Mouse (Mus musculus): ENCODE measurements around the gene Gm2564. TPM values are rescaled to one million over a fixed set of nuclear protein-coding genes. Genes with fewer than 3 reads are reported as not detected.

Gene Gm2564
- polyA plus RNA-seq (2017; shearing (Covaris generic)) = not detected

GRCm38 (mm10) chr4:42629419-42629818 lies at the start of gene Gm2564:
Gene Gm2564, plus strand, starts transcription at chr4:42629719.

GRCm38 (mm10) chr4:42611895-42612294 lies 17.6 kb upstream of the Gm2564 start, which contains the start of gene Gm10591:
Gene Gm10591, plus strand, starts transcription at chr4:42612195.

GRCm38 (mm10) chr4:42654951-42655350 lies 25.4 kb downstream of the Gm2564 start, which contains the start of gene Ccl27b:
Gene Ccl27b, plus strand, starts transcription at chr4:42655251.

DNA sequence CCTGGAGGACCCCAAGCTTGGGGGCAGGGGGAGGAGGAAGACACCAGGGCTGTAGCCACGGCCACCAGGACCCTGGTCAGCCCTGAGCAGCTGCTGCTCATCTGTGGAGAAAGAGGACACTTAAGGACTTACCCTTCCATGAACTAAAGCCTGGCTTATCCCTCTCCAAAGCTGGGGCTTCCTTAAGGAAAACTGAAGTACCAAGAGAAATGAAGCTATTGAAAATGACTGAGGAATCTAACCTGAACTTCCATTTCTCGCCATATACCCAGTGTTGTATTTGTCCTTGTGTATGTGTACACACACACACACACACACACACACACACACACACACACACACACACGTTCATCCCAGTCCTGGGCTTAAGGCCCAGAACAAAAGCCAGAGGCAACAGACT lies 32.3 kb downstream of the Gm2564 start, which contains the start of gene Il11ra2:
Gene Il11ra2 (minus strand): TSS at position 101 of the 400 bp plus-strand sequence.

Other genes starting within 250 kb of the Gm2564 start
- gene Gm21586, start 190.3 kb upstream of the Gm2564 start, polyA plus RNA-seq (2017; shearing (Covaris generic)) = not detected
- not detected for gene Gm2163, start 163.0 kb upstream of the Gm2564 start, polyA plus RNA-seq (2017; shearing (Covaris generic))
- gene Fam205a2, start 101.5 kb upstream of the Gm2564 start, polyA plus RNA-seq (2017; shearing (Covaris generic)) = not detected
- gene Gm10591, start 17.5 kb upstream of the Gm2564 start, polyA plus RNA-seq (2017; shearing (Covaris generic)) = not detected
- gene Ccl27b, start 25.5 kb downstream of the Gm2564 start, polyA plus RNA-seq (2017; shearing (Covaris generic)) = not detected
- not detected for gene Il11ra2, start 32.2 kb downstream of the Gm2564 start, polyA plus RNA-seq (2017; shearing (Covaris generic))
- not detected for gene 4930578G10Rik, start 105.8 kb downstream of the Gm2564 start, polyA plus RNA-seq (2017; shearing (Covaris generic))
- gene Ccl19, start 126.9 kb downstream of the Gm2564 start, polyA plus RNA-seq (2017; shearing (Covaris generic)) = not detected
- not detected for gene Ccl21a, start 144.3 kb downstream of the Gm2564 start, polyA plus RNA-seq (2017; shearing (Covaris generic))
- gene Fam205a1, start 224.2 kb downstream of the Gm2564 start, polyA plus RNA-seq (2017; shearing (Covaris generic)) = not detected
- 0.15 TPM for gene Gm12394, start 227.1 kb downstream of the Gm2564 start, polyA plus RNA-seq (2017; shearing (Covaris generic))
- not detected for gene Fam205c, start 244.5 kb downstream of the Gm2564 start, polyA plus RNA-seq (2017; shearing (Covaris generic))